Mouse (Mus musculus) gastrocnemius, postnatal 36 days (tissue): ENCODE results near the gene Saal1. TPM values are rescaled to one million over a fixed set of nuclear protein-coding genes. Genes with fewer than 3 reads are reported as not detected.
"Not testable (repeated sequence)": the region's sequence is repeated elsewhere in the genome, so short reads cannot be mapped to it uniquely, and the experiment has no call there.

ENCODE experiments used
- DNase-seq, 2 experiments: peaks; one replicate each; pipeline ENCODE4 v3.0.0; 2022
- intact Hi-C: fragments of 180-260 bp; cut with DNase I; formaldehyde crosslinking; loops from one replicate; pipeline ENCODE4 v1.15.1; 2025
- long read RNA-seq, 2 experiments: library from polyadenylated mRNA; stranded (forward); transcript quantifications; one replicate each; pipeline ENCODE4 v2.0.0; 2021
- total RNA-seq, 2 experiments: library from RNA; stranded (reverse); gene quantifications; 2 replicates each; pipeline ENCODE4 v1.2.3; 2021

The Saal1 gene
- 1 to 10 TPM; 2.6 to 2.7 TPM for total RNA-seq
- long read RNA-seq, experiment 1, full-length matches to known transcripts, result 4 of 6 reads
- long read RNA-seq, experiment 1, partial matches to known transcripts, result 1 of 6 reads
- long read RNA-seq, experiment 1, other reads (novel, unspliced or antisense), result 1 of 6 reads
- long read RNA-seq, experiment 2, full-length matches to known transcripts, result 11 of 14 reads
- long read RNA-seq, experiment 2, partial matches to known transcripts, result 2 of 14 reads
- long read RNA-seq, experiment 2, other reads (novel, unspliced or antisense), result 1 of 14 reads

DNA sequence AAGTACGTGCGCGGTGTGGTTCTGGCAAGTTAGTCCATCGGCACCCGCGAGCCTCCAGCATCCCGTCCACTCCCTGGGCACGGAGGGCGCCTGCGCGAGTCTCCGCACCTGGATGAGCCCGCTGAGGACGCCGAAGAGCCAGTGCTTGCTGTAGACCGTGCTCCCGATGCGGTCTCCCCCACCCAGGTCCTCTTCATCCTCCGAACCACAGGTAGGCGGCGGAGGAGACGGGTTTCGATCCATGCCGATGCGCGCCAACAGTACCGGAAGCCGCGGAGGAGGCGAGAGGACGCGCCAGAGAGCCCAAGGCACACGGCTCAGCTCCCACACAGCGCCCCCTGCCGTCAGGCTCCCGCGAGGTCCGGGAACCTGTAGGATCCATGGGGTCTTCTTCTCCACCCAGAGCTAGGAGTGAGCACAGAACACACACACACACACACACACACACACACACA, at the start of gene Saal1:
Gene Saal1 (minus strand): TSS at position 291 of the 455 bp plus-strand sequence.
- DNase-seq, result peak; percentile 77 to 82
- intact Hi-C loops, result no loop called here

DNA sequence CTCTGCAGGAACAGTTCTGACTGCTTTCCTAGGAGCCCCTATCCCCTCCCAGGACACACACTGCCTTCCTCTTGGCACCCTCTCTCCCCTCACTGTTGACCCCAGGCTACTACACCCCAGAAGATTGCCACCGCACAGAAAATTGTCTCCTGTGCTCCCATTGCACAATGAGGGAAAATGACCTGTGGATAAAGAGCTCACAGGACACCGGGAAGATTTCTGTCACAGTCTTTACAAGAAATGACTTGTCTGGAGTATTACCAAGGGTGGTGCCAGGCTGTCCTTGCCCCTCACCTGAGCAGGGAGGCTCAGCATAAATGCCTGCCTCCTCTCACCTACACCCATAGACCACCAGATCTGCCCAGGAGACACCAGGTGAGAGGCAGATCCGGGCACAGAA, 41.0 kb upstream of the Saal1 start, which contains the start of gene Saa2:
Gene Saa2 (plus strand): TSS at position 301 of the 400 bp plus-strand sequence.
- intact Hi-C loops, result no loop called here
- no peak for DNase-seq

DNA sequence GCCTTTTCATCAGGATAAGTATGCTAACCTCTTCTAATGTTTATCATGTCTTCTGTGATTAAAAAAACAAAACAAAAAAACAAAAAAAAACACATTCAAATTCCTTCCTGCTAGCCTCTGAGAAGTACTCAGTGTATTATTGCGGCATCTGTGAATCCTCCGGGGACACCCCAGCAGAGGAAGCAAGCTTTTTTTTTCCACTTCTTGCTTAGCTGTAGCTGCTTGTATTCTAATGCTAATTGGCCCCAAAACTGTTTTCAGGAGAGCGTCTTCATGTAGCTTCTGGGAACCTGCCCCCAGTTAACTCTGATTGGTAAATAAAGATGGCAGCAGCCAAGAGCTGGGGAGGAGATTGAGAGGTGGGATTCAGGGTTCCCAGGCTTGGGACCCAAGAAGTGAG, 38.0 kb upstream of the Saal1 start:
- intact Hi-C loops, result no loop called here
- DNase-seq, result no peak

DNA sequence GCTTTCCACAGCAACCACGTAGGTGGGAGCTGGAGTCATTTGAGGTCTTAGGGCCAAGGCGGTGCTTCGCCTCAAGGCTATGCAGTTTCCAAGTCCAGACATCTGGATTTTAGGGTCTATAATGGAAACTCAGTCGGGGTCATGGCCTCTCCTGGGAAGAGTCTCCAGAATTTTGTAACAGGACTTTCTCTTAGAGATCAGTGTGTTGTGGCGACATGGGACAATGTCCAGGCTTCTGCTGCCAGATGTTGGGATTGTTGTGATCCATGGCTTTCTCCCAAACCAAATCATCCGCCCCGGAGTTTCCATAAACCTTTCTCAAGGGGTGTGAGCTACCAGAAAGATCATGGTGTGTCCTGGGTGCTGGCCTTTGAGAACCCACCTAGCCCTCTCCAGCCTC, 35.9 kb upstream of the Saal1 start:
- intact Hi-C loops, result no loop called here
- DNase-seq, result peak; percentile 21 to 37

DNA sequence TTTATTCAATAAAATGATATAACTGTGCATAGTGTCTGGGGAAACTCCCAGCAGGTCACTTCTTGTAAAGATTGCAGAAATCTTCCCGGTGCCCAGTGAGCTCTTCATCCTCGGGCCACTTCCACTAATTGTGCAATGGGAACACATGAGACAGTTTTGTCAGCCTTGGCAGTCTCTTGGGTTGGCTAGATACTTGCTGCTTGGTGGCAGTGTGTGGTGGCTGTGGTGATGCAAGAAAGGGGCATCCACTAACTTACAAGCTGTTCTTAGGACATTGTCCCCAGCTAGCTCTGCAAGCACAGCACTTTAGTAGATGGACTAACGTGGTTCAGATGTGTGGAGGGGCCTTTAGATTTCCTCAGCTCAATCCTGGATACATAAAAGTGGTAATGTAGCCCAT, 35.3 kb upstream of the Saal1 start:
- intact Hi-C loops, result loop anchor here (1.0 kb wide), 1 partner anchor 12 kb away; no protein-coding TSS in a partner anchor
- no peak for DNase-seq

DNA sequence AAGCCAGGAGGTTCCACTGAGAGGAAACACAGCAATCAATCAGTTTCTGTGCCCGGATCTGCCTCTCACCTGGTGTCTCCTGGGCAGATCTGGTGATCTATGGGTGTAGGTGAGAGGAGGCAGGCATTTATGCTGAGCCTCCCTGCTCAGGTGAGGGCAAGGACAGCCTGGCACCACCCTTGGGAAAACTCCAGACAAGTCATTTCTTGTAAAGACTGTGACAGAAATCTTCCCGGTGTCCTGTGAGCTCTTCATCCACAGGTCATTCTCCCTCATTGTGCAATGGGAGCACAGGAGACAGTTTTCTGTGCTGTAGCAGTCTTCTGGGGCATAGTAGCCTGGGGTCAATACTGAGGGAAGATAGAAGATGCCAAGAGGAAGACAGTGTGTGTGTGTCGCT, 32.4 kb upstream of the Saal1 start, which contains the start of gene Saa1:
Gene Saa1 (minus strand): TSS at position 101 of the 400 bp plus-strand sequence.
- intact Hi-C loops, result not testable (repeated sequence)

DNA sequence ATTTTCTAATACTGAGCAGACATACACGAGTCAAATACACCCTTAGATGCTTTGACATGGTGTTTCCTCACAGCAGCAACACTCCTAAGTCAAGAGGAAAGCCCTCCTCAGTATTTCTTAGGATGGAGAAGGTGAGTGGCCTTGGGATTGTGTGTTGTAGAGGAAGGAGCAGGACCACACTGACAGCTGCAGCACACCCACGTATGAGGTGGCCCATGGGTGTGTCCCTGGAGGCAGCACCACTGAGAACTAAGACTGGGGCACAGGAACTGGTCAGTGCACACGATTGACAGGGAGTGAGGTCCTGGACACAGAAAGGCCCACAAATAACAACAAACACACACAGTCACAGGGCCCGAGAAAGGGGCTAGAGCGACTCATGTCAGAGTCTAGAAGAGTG, 29.6 kb upstream of the Saal1 start:
- DNase-seq, intact Hi-C loops: not testable (repeated sequence)

More for the DNA sequence above, 32.4 kb upstream of the Saal1 start, which contains the start of gene Saa1:
- DNase-seq, result not testable (repeated sequence)

DNA sequence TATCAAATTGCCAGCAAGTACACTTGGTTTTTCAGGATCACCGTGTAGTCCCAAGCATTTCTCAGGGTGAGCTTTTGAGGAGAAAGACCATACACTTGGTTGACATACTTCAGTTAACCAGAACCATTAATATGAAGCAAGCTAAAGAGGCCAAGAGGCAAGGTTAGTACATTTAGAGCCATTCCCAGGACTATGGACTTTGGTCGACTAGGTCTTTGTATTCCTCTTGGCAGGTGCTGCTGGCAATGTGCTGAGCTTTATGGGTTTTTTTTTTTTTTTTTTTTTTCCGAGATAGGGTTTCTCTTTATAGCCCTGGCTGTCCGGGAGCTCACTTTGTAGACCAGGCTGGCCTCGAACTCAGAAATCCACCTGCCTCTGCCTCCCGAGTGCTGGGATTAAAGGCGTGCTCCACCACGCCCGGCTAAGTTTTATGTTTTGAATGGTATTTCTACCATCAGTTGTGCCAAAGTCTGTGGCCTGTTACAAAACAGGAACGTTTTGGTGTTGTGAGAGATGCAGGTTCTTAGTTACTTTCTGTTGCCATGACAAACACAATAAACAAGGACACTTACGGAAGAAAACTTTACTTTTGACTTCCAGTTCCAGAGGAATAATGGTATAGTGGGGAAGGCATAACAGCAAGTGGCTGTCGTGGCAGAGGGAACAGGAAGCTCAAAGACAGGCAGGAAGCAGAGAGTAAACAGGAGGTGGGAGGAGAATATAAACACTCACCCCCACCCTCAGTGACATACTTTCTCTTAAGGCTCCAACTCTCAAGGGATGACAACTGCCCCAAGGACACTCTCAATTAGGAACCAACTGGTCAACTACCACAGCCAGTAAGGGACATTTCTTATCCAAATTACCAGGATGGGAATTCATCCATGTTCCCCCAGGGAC, 28.3 kb upstream of the Saal1 start:
- intact Hi-C loops, result no loop called here

DNA sequence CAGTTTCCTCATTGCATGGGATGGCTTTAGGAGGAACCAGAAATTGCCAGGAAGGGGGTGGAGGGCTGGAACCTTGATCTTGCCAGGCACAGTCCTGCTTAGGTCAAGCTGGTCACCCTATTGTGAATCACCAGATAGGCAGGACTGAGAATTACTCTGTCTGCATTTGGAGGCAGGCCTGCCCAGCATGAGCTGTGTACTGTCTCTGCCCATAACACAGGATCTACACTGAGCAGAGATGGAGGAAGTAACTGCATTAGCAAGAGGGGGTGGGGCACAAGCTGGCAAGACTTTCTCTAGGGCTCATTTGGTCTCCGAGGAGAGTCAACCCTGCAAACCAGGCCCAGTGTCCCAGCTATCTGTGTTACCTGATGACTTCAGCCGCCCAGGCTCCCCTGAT, 24.5 kb upstream of the Saal1 start:
- intact Hi-C loops, result loop anchor here (1.0 kb wide), 1 partner anchor 10 kb away; no protein-coding TSS in a partner anchor
- DNase-seq, result no peak

More for the DNA sequence above, 28.3 kb upstream of the Saal1 start:
- DNase-seq, result no peak

DNA sequence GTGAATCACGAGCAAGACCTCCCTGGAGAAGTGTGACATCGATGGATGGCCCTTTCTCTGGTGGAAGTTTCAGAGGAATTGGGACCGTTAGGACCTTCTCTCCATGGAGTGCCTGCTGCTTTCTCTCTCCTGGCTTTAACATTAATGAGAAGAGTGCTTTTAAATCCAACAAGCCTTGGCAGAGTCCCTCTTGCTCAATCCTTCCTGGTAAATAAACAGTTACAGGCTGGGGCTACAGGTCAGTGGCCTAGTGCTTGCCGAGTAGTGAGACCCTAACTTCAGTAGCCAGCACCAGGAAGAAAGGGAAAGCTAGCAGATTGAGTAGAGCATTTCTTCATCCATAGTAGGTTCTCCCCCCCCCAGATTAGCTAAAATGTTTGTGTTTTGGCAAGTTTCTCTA, 22.0 kb upstream of the Saal1 start, which contains the start of gene Saa4:
Gene Saa4 (minus strand): TSS at position 146 of the 400 bp plus-strand sequence.
- intact Hi-C loops, result no loop called here
- no peak for DNase-seq

DNA sequence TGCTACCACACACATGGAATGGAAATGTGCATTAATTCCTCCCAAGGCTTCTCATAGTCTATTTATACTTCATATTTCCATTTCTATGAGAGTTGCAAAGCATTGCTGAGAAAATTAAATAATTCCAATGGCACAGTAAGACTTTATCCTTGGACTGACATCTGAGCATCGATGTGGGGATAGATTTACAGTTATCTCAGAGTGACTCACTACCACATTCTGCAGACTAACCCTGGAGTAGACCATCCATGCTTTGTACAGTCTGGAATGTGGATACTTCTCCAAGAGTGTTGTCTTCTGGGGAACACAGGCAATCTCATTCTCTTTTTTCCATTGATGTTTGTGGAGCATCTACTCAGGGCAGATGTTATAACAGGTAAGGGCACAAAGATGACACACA, 17.1 kb upstream of the Saal1 start:
- DNase-seq, result no peak
- intact Hi-C loops, result no loop called here

DNA sequence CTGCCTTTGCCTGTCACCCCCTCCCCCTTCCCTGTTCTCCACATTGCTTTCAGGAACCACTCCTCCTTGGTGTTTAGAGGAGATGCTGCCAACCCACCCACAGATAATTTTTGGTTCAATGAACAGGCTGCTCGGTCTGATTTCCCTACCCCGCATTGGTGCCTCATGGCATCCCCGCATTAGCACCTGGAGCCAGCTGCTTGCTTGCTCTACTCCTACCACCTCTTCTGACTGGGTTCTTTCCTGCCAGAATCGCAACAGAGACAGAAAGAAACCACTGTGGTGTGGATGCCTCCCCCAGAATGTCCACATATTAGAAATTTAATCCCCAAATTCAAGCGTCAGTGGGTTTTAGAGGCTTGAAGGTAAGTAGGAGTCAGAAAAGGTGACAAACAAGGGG, 13.9 kb upstream of the Saal1 start:
- no peak for DNase-seq
- intact Hi-C loops, result no loop called here

DNA sequence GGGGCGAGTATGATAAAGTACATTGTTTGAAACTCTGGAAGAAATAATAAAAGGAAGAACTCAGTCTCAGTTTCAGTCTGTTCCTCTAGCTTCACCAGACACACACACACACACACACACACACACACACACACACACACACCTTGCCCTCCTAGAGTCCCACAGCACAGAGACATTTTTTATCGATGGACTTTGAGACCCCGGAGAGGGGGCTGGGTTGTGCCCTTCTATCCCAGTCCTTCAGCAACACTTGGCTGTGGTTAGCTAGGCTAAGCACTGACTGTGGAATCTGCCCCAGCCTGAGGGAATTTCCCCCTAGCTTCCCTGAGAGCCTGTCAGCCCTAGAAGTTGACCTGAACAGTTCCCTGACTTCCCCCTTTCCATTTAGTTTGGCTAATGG, 13.4 kb upstream of the Saal1 start:
- intact Hi-C loops, result no loop called here
- DNase-seq, result no peak

DNA sequence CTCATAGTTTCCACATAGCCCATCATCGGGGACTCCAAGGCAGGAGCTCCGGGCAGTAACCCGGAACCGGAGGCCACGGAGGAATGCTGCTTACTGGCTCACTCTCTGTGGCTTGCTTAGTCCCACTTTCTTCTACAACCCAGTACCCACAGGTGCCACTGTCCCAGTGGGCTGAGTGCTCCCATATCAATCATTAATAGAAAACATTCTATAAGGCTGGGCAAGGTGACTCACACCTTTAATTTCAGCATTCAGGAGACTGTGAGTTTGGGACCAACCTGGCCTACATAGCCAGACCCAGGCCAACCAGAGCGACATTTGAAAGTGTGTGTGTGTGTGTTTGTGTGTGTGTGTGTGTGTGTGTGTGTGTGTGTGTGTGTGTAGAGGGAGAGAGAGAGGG, 12.9 kb upstream of the Saal1 start:
- intact Hi-C loops, result no loop called here

DNA sequence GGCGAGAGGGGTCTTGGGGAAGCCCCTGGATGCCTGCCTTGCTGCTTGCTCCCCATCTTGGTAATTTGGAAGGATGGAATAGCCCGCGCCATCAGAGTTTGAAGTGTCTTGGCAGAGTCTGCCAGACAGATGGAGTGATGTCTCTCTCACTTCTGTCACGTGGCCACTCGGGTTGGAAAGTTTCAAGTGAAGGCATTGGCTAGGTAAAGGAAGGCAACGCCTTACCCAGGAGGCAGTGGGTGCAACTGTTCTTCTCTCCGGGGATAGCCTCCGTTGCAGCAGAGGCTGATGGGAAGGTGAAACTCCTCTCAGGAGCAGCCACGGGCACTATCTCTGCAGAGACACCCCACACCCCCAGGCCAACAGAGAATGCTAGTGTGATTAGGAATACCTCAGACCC, 10.0 kb upstream of the Saal1 start:
- intact Hi-C loops, result no loop called here
- no peak for DNase-seq

More for the DNA sequence above, 12.9 kb upstream of the Saal1 start:
- DNase-seq, result no peak

DNA sequence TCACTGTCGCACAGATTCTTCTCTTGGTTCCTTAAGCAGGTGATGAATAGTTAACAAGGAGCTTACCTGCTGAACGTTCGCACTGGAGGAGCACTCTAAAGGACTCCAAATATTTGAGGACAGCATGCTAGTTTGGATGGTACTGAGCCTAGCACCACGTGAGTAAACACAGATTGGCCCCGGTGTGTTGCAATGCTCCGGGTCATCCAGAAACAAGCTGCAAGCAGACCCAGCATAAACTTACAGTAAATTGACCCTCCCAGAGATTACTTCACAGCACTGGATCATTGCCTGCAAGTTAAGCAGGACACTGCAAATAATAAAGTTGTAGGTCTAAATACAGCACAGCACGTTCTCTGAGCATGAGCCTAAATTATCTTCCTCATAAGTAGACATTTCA, 9.0 kb upstream of the Saal1 start:
- peak in 1 of 2 experiments; percentile 43 for DNase-seq
- intact Hi-C loops, result no loop called here

DNA sequence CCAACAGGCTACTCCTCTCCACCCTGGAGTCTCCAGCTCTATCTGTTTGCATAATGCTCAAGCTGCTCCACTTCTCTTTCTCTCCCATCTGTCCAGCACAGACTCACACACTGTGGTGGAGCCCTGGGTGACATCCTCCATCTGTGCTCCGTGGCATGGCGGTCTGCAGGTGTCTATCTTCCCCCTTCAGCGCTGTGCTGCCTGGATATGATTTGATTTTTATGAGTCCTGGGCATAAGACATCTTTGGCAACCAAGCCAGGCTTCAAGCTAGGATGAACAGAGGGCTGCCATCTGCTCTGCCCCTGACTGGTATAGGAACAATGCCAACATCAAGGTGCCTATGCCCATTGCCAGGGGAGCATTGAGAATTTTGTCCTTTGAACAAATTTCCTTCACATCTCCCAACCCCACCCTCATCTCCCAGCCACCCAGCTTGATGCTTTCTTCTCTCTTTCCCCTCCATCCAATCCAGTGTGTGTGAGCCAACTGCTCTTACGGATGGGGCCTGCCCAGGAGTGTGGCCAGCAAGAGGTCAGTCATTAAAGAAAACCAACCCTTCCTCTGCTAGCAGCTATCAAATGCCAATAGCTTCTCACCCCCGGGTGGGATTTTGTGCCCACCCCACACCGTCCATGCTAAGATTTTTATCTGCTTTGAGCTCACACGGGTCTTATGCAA, 8.3 kb upstream of the Saal1 start:
- intact Hi-C loops, result no loop called here
- DNase-seq, result no peak

DNA sequence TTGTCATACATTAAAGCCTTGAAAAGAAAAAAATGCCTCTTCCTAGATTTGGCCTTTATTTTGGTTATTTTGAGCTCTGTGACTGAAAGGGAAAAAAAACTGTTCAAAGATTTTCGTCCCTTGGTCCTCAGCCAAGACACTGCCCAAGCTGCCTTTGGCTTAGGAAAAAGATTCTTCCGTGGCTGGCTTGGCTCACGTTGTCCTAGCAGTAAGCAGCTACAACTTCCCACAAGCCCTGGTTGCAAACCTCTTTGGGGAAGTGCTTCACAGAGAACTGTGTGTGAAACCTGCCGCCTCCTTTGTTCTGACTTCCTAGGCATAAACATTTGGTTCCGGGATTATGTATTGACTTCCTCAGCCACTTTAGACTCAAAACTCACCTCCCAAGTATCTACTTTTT, 6.4 kb upstream of the Saal1 start:
- DNase-seq, result peak in 1 of 2 experiments; percentile 12
- intact Hi-C loops, result loop anchor here (2.0 kb wide), 1 partner anchor 52 kb away; no protein-coding TSS in a partner anchor

DNA sequence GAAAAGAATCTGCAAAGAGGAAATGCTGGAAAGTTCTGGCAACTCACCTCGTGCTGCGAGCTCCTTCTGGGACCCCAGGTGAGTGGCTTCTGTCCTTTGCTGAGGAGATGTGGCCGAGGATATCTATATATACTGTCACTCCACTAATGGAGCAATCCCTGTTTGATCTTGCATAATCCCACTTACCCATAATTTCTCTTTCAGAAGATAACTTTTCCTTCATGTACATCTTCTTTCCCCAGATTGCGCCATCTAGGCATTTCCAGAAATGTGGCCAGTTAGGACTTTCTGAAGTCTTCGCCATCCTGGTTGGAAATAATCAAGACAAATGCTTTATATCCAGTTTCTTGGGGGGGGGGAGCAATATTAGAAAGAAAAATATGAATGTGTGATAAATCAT, 5.1 kb upstream of the Saal1 start, which contains the start of gene Saa3:
Gene Saa3 (minus strand): TSS at position 101 of the 400 bp plus-strand sequence.
- intact Hi-C loops, result no loop called here

DNA sequence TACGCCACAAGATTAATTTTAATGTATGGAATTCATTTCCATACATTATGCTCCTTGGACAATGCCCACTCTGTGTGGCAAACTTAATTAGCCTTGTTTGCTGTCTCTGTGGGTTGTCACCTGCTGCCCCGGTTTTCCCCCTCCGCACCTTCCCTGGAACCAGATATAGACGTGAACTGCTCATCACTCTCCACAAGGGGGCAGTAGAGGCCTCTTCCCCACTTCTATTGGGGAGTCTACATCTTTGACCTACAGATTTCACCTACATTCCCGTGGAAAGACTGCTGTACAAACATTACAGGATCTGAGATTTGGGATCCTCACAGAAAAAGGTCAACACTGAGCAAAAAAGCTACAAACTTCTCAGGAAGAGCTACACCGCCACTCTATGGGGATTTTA, 4.0 kb upstream of the Saal1 start:
- peak; percentile 20 to 41 for DNase-seq
- intact Hi-C loops, result no loop called here

More for the DNA sequence above, 5.1 kb upstream of the Saal1 start, which contains the start of gene Saa3:
- DNase-seq, result no peak
